Mouse (Mus musculus): ENCODE measurements around the gene Dusp6. TPM values are rescaled to one million over a fixed set of nuclear protein-coding genes. Genes with fewer than 3 reads are reported as not detected.
"Not testable (repeated sequence)": the region's sequence is repeated elsewhere in the genome, so short reads cannot be mapped to it uniquely, and the experiment has no call there.

The Dusp6 gene
- 23.9 and 24.3 TPM in 2 replicates for polyA plus RNA-seq (2016; fragmentation: Nextera tagmentation; extraction: Ambion mirVana)

- peak within 1 kb of the TSS; percentile 77 for H3K9ac ChIP-seq (replicated peaks)
- no peaks in the 10 kb centered on the region for H3K36me3 ChIP-seq
- peak within 1 kb of the TSS; percentile 68 for H3K4me3 ChIP-seq
- peaks cover 45% of the 10 kb centered on the region for H3K27me3 ChIP-seq
- ATAC-seq (ENCODE audit: low FRiP score, low read depth), result peak; percentile 96
- no peaks in the 10 kb centered on the region for H3K9me3 ChIP-seq
- H3K4me2 ChIP-seq (replicated peaks), result peak within 1 kb of the TSS; percentile 85
- peak within 1 kb of the TSS; percentile 89 for H3K27ac ChIP-seq (replicated peaks)
- under 1% methylated on average over 29 of the region's 29 CpGs for WGBS
- H3K4me1 ChIP-seq, result peaks cover 38% of the 10 kb centered on the region
Observed at GRCm38 (mm10) chr10:99262867-99263379, at the start of gene Dusp6. Dusp6 (plus strand) TSS chr10:99263231.

GRCm38 (mm10) chr10:99214421-99215299 lies 48.4 kb upstream of the Dusp6 start:
- Histone ChIP-seq H3K4me1 (no peaks in the 10 kb centered on the region), H3K9me3 (no peaks in the 10 kb centered on the region), H3K4me3 (no peak overlapping the region), H3K27ac (replicated peaks) (no peak overlapping the region), H3K9ac (replicated peaks) (no peak overlapping the region), H3K36me3 (no peaks in the 10 kb centered on the region), H3K4me2 (replicated peaks) (no peak overlapping the region), H3K27me3 (no peaks in the 10 kb centered on the region)
- no peak for ATAC-seq (ENCODE audit: low FRiP score, low read depth)
- WGBS, result 91% methylated on average over 15 of the region's 15 CpGs

GRCm38 (mm10) chr10:99216570-99216969 lies 46.5 kb upstream of the Dusp6 start:
- not testable (repeated sequence) for ATAC-seq (ENCODE audit: low FRiP score, low read depth); H3K9me3 ChIP-seq; H3K9ac ChIP-seq (replicated peaks); H3K4me3 ChIP-seq; H3K27me3 ChIP-seq; H3K27ac ChIP-seq (replicated peaks); H3K4me1 ChIP-seq; H3K36me3 ChIP-seq; H3K4me2 ChIP-seq (replicated peaks)
- WGBS, result 93% methylated on average over 15 of the region's 15 CpGs

- H3K27ac ChIP-seq (replicated peaks), result no peak overlapping the region
- no peaks in the 10 kb centered on the region for H3K27me3 ChIP-seq
- no peaks in the 10 kb centered on the region for H3K4me1 ChIP-seq
- H3K36me3 ChIP-seq, result no peaks in the 10 kb centered on the region
- H3K4me3 ChIP-seq, result no peak overlapping the region
- no peak for ATAC-seq (ENCODE audit: low FRiP score, low read depth)
- H3K4me2 ChIP-seq (replicated peaks), result no peak overlapping the region
- WGBS, result 93% methylated on average over 8 of the region's 8 CpGs
- H3K9me3 ChIP-seq, result no peaks in the 10 kb centered on the region
- H3K9ac ChIP-seq (replicated peaks), result no peak overlapping the region
Observed at GRCm38 (mm10) chr10:99221540-99221939, 41.5 kb upstream of the Dusp6 start.

- WGBS, result 81% methylated on average over 5 of the region's 5 CpGs
- Histone ChIP-seq H3K9me3 (no peaks in the 10 kb centered on the region), H3K4me2 (replicated peaks) (no peak overlapping the region), H3K4me1 (peaks cover 2% of the 10 kb centered on the region), H3K27ac (replicated peaks) (no peak overlapping the region), H3K4me3 (no peak overlapping the region), H3K9ac (replicated peaks) (no peak overlapping the region), H3K36me3 (no peaks in the 10 kb centered on the region), H3K27me3 (no peaks in the 10 kb centered on the region)
- no peak for ATAC-seq (ENCODE audit: low FRiP score, low read depth)
Observed at GRCm38 (mm10) chr10:99222726-99223125, 40.3 kb upstream of the Dusp6 start.

- WGBS, result 82% methylated on average over 3 of the region's 3 CpGs
- Histone ChIP-seq H3K4me2 (replicated peaks) (no peak overlapping the region), H3K27ac (replicated peaks) (no peak overlapping the region), H3K4me3 (no peak overlapping the region), H3K27me3 (no peaks in the 10 kb centered on the region), H3K36me3 (no peaks in the 10 kb centered on the region), H3K9me3 (no peaks in the 10 kb centered on the region), H3K9ac (replicated peaks) (no peak overlapping the region), H3K4me1 (peaks cover 11% of the 10 kb centered on the region)
- ATAC-seq (ENCODE audit: low FRiP score, low read depth), result no peak
Observed at GRCm38 (mm10) chr10:99224218-99224617, 38.8 kb upstream of the Dusp6 start.

GRCm38 (mm10) chr10:99226782-99227181 lies 36.2 kb upstream of the Dusp6 start:
- H3K27me3 ChIP-seq, result no peaks in the 10 kb centered on the region
- H3K9me3 ChIP-seq, result no peaks in the 10 kb centered on the region
- ATAC-seq (ENCODE audit: low FRiP score, low read depth), result no peak
- H3K36me3 ChIP-seq, result no peaks in the 10 kb centered on the region
- no peak overlapping the region for H3K9ac ChIP-seq (replicated peaks)
- no peak overlapping the region for H3K4me3 ChIP-seq
- H3K27ac ChIP-seq (replicated peaks), result no peak overlapping the region
- H3K4me1 ChIP-seq, result peaks cover 12% of the 10 kb centered on the region
- no peak overlapping the region for H3K4me2 ChIP-seq (replicated peaks)
- 90% methylated on average over 5 of the region's 5 CpGs for WGBS

GRCm38 (mm10) chr10:99227968-99228864 lies 34.8 kb upstream of the Dusp6 start:
- Histone ChIP-seq H3K36me3 (no peaks in the 10 kb centered on the region), H3K4me1 (peaks cover 12% of the 10 kb centered on the region), H3K9me3 (no peaks in the 10 kb centered on the region), H3K27ac (replicated peaks) (no peak overlapping the region), H3K9ac (replicated peaks) (no peak overlapping the region), H3K27me3 (no peaks in the 10 kb centered on the region), H3K4me3 (no peak overlapping the region), H3K4me2 (replicated peaks) (peak overlapping the region; percentile 25; the same call in 1 of the 2 replicates)
- WGBS, result 28% methylated on average over 17 of the region's 17 CpGs
- no peak for ATAC-seq (ENCODE audit: low FRiP score, low read depth)

- peaks cover 12% of the 10 kb centered on the region for H3K4me1 ChIP-seq
- no peak overlapping the region for H3K9ac ChIP-seq (replicated peaks)
- no peaks in the 10 kb centered on the region for H3K27me3 ChIP-seq
- H3K36me3 ChIP-seq, result no peaks in the 10 kb centered on the region
- 15% methylated on average over 16 of the region's 16 CpGs for WGBS
- peak overlapping the region; percentile 32 for H3K4me2 ChIP-seq (replicated peaks)
- no peak overlapping the region for H3K4me3 ChIP-seq
- no peak for ATAC-seq (ENCODE audit: low FRiP score, low read depth)
- H3K9me3 ChIP-seq, result no peaks in the 10 kb centered on the region
- no peak overlapping the region for H3K27ac ChIP-seq (replicated peaks)
Observed at GRCm38 (mm10) chr10:99229031-99229684, 33.9 kb upstream of the Dusp6 start.

GRCm38 (mm10) chr10:99232518-99233227 lies 30.4 kb upstream of the Dusp6 start:
- Histone ChIP-seq H3K4me2 (replicated peaks) (no peak overlapping the region), H3K27ac (replicated peaks) (no peak overlapping the region), H3K9ac (replicated peaks) (no peak overlapping the region), H3K9me3 (no peaks in the 10 kb centered on the region), H3K4me1 (peaks cover 11% of the 10 kb centered on the region), H3K36me3 (no peaks in the 10 kb centered on the region), H3K27me3 (no peaks in the 10 kb centered on the region), H3K4me3 (no peak overlapping the region)
- 80% methylated on average over 7 of the region's 7 CpGs for WGBS
- ATAC-seq (ENCODE audit: low FRiP score, low read depth), result no peak

- Histone ChIP-seq H3K36me3 (no peaks in the 10 kb centered on the region), H3K9ac (replicated peaks) (no peak overlapping the region), H3K9me3 (no peaks in the 10 kb centered on the region), H3K4me2 (replicated peaks) (no peak overlapping the region), H3K4me1 (no peaks in the 10 kb centered on the region), H3K4me3 (no peak overlapping the region), H3K27me3 (no peaks in the 10 kb centered on the region), H3K27ac (replicated peaks) (no peak overlapping the region)
- no peak for ATAC-seq (ENCODE audit: low FRiP score, low read depth)
- 92% methylated on average over 8 of the region's 8 CpGs for WGBS
Observed at GRCm38 (mm10) chr10:99234336-99234735, 28.7 kb upstream of the Dusp6 start.
